Mouse (Mus musculus) kidney, adult 11 months (tissue): Measurements from ENCODE around the gene Syce3.

ENCODE experiments used
- DNase-seq: peaks from one replicate; pipeline ENCODE4 v3.0.0; 2022

Gene Syce3

GRCm38 (mm10) chr15:89365141-89365551 is 45.2 kb downstream of the Syce3 start:
- no peak for DNase-seq

- no peak for DNase-seq
These were observed 47.3 kb downstream of the Syce3 start for GRCm38 (mm10) chr15:89363051-89363450.

DNA sequence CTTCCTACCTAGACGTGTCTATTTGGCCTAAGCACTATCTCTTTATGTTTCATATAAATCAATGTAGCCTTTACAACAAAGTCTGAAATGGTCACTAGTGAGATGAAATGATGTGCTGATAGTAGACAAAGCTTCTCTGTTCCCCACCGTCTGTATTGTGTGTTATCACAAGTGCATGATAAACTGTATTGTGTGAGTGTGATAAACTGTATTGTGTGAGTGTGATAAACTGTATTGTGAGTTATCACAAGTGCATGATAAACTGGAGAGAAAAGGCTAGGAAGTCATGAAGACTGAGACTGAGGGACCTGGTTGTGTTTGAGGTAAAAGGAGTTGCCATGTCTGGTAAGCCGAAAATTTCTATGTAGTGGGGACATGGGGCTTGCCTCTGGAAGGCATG is 51.5 kb downstream of the Syce3 start:
- no peak for DNase-seq

GRCm38 (mm10) chr15:89356372-89356771 is 53.9 kb downstream of the Syce3 start:
- DNase-seq: peak; percentile 49

- DNase-seq: peak; percentile 95
These were observed 54.8 kb downstream of the Syce3 start, which contains the start of the genes Lmf2 and Ncaph2 for GRCm38 (mm10) chr15:89355241-89356187. Lmf2 (minus strand) TSS chr15:89355659. Ncaph2 (plus strand) TSS chr15:89355719.

GRCm38 (mm10) chr15:89354455-89354854 is 55.8 kb downstream of the Syce3 start:
- no peak for DNase-seq

DNA sequence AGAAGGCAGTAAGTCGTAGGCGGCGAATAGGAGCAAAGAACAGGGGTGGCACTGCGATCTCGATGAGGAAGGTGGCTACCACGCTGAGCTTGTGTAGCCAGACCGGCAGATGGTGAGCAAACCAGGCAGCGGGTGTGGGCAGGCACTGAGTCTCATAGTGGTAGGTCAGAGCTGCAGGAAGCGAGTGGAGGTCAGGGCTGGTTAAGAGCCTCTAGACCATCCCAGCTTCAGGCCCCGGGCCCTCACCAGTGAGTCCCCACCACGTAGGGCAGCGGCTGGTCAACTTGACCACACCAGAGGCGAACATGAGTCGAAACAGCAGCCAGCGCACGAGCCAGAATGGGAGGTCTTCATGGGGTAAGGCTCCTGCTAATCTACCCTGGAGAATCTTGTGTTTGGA is 56.5 kb downstream of the Syce3 start:
- no peak for DNase-seq

GRCm38 (mm10) chr15:89352795-89353194 is 57.5 kb downstream of the Syce3 start:
- no peak for DNase-seq

GRCm38 (mm10) chr15:89352054-89352453 is 58.2 kb downstream of the Syce3 start:
- DNase-seq: no peak

- DNase-seq: no peak
These were observed 59.0 kb downstream of the Syce3 start for GRCm38 (mm10) chr15:89351302-89351701.

GRCm38 (mm10) chr15:89350447-89350846 is 59.9 kb downstream of the Syce3 start:
- no peak for DNase-seq

GRCm38 (mm10) chr15:89343325-89343724 is 67.0 kb downstream of the Syce3 start:
- DNase-seq: no peak

GRCm38 (mm10) chr15:89341678-89342077 is 68.6 kb downstream of the Syce3 start:
- DNase-seq: no peak
